Mouse (Mus musculus): ENCODE results near the gene Sap30. TPM values are rescaled to one million over a fixed set of nuclear protein-coding genes. Genes with fewer than 3 reads are reported as not detected.
A peak's percentile ranks its signal among the peaks of the same experiment; 100 is the strongest.

The Sap30 gene
- polyA plus RNA-seq, 1 experiment from 2014 or later = 19.9 TPM

- H3K9ac ChIP-seq (ENCODE audit: low read depth, low read length) = no peak overlapping the region
- H3K4me2 ChIP-seq (replicated peaks; ENCODE audit: low read depth) = no peak overlapping the region
- no peaks in the 10 kb centered on the region for H3K27me3 ChIP-seq (replicated peaks; ENCODE audit: control insufficient read depth, insufficient read depth, low read length)
- no peak for ATAC-seq
- 0 out of 2 replicates have a peak, but pooled peaks cover 3% of the 10 kb centered on the region for H3K4me1 ChIP-seq (replicated peaks; ENCODE audit: control insufficient read depth, insufficient read depth, low read length)
- H3K36me3 ChIP-seq (ENCODE audit: control insufficient read depth, insufficient read depth) = no peaks in the 10 kb centered on the region
- H3K9me3 ChIP-seq (ENCODE audit: control insufficient read depth) = no peaks in the 10 kb centered on the region
- TF ChIP-seq CTCF (IDR thresholded peaks at IDR 0.05; ENCODE audit: low read depth) = no peak
- H3K4me3 ChIP-seq (ENCODE audit: low read depth, low read length) = no peak overlapping the region
- H3K27ac ChIP-seq (ENCODE audit: low read depth, low read length) = no peak overlapping the region
- 93% methylated on average over 5 of the region's 5 CpGs for WGBS
Observed at GRCm38 (mm10) chr8:57470863-57471262, 16.8 kb downstream of the Sap30 start.

GRCm38 (mm10) chr8:57468624-57469023 is 19.0 kb downstream of the Sap30 start:
- WGBS = 28% methylated on average over 5 of the region's 5 CpGs
- H3K9me3 ChIP-seq (ENCODE audit: control insufficient read depth) = no peaks in the 10 kb centered on the region
- H3K27ac ChIP-seq (ENCODE audit: low read depth, low read length) = no peak overlapping the region
- H3K4me3 ChIP-seq (ENCODE audit: low read depth, low read length) = no peak overlapping the region
- no peaks in the 10 kb centered on the region for H3K36me3 ChIP-seq (ENCODE audit: control insufficient read depth, insufficient read depth)
- no peak overlapping the region for H3K9ac ChIP-seq (ENCODE audit: low read depth, low read length)
- 0 out of 2 replicates have a peak, but pooled peaks have one; percentile 28 for ATAC-seq
- 0 out of 2 replicates have a peak, but pooled peaks cover 3% of the 10 kb centered on the region for H3K4me1 ChIP-seq (replicated peaks; ENCODE audit: control insufficient read depth, insufficient read depth, low read length)
- H3K27me3 ChIP-seq (replicated peaks; ENCODE audit: control insufficient read depth, insufficient read depth, low read length) = no peaks in the 10 kb centered on the region
- H3K4me2 ChIP-seq (replicated peaks; ENCODE audit: low read depth) = no peak overlapping the region
- TF ChIP-seq CTCF (IDR thresholded peaks at IDR 0.05; ENCODE audit: low read depth) = no peak

DNA sequence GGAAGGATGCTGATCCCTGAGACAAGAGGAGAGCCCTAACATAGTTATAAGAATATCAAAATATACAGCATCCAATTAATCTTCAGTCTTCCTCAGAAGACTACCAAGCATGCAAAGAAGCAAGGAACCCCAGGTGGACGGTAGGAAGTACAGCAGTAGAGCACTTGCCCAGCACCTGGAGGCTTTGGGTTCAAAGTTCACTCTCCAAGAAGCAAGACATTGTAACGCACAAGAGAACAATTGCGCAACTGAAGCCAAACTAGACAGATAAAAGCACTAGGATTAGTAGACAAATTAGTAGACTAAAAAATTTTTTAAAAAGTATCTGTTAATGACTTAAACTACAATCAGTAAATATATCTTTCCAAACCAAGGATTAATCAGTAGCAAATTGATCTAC is 23.9 kb downstream of the Sap30 start:
- ATAC-seq = peak; percentile 69
- no peaks in the 10 kb centered on the region for H3K36me3 ChIP-seq (ENCODE audit: control insufficient read depth, insufficient read depth)
- no peaks in the 10 kb centered on the region for H3K27me3 ChIP-seq (replicated peaks; ENCODE audit: control insufficient read depth, insufficient read depth, low read length)
- TF ChIP-seq CTCF (IDR thresholded peaks at IDR 0.05; ENCODE audit: low read depth) = no peak
- no peak overlapping the region for H3K4me3 ChIP-seq (ENCODE audit: low read depth, low read length)
- H3K4me1 ChIP-seq (replicated peaks; ENCODE audit: control insufficient read depth, insufficient read depth, low read length) = 0 out of 2 replicates have a peak, but pooled peaks cover 1% of the 10 kb centered on the region
- H3K27ac ChIP-seq (ENCODE audit: low read depth, low read length) = no peak overlapping the region
- no peak overlapping the region for H3K9ac ChIP-seq (ENCODE audit: low read depth, low read length)
- H3K4me2 ChIP-seq (replicated peaks; ENCODE audit: low read depth) = no peak overlapping the region
- H3K9me3 ChIP-seq (ENCODE audit: control insufficient read depth) = no peaks in the 10 kb centered on the region
- WGBS = 36% methylated on average over 3 of the region's 3 CpGs

GRCm38 (mm10) chr8:57462839-57463238 is 24.8 kb downstream of the Sap30 start:
- H3K27me3 ChIP-seq (replicated peaks; ENCODE audit: control insufficient read depth, insufficient read depth, low read length) = no peaks in the 10 kb centered on the region
- H3K9me3 ChIP-seq (ENCODE audit: control insufficient read depth) = no peaks in the 10 kb centered on the region
- no peak for TF ChIP-seq CTCF (IDR thresholded peaks at IDR 0.05; ENCODE audit: low read depth)
- ATAC-seq = no peak
- no peak overlapping the region for H3K4me3 ChIP-seq (ENCODE audit: low read depth, low read length)
- H3K27ac ChIP-seq (ENCODE audit: low read depth, low read length) = no peak overlapping the region
- no peak overlapping the region for H3K4me2 ChIP-seq (replicated peaks; ENCODE audit: low read depth)
- no peak overlapping the region for H3K9ac ChIP-seq (ENCODE audit: low read depth, low read length)
- H3K36me3 ChIP-seq (ENCODE audit: control insufficient read depth, insufficient read depth) = no peaks in the 10 kb centered on the region
- no peaks in the 10 kb centered on the region for H3K4me1 ChIP-seq (replicated peaks; ENCODE audit: control insufficient read depth, insufficient read depth, low read length)
- WGBS = 40% methylated on average over 1 of the region's 1 CpGs

GRCm38 (mm10) chr8:57457942-57458341 is 29.7 kb downstream of the Sap30 start:
- 72% methylated on average over 3 of the region's 3 CpGs for WGBS

DNA sequence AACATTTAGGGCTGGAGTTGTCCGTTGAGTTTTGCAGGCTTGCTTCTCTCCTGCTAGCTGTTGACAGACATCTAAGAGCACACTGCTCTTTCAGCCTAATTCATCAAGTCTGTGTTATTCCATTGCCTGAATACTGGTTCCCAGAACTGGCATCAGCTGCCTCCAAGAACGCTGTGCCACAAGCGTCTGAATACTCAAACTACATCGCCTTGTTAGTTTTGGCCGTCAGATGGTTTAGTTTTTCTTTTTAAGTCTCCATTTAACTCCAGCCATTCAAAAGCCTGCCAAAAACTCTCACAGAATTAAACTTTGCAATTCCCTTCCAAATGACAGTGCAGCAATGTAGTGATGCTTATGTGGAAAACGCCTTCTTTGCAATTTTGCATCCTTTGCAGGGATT is 30.5 kb downstream of the Sap30 start:
- no peaks in the 10 kb centered on the region for H3K9me3 ChIP-seq (ENCODE audit: control insufficient read depth)
- 82% methylated on average over 6 of the region's 6 CpGs for WGBS
- H3K36me3 ChIP-seq (ENCODE audit: control insufficient read depth, insufficient read depth) = no peaks in the 10 kb centered on the region
- no peaks in the 10 kb centered on the region for H3K27me3 ChIP-seq (replicated peaks; ENCODE audit: control insufficient read depth, insufficient read depth, low read length)
- H3K4me3 ChIP-seq (ENCODE audit: low read depth, low read length) = no peak overlapping the region
- TF ChIP-seq CTCF (IDR thresholded peaks at IDR 0.05; ENCODE audit: low read depth) = no peak
- no peak overlapping the region for H3K4me2 ChIP-seq (replicated peaks; ENCODE audit: low read depth)
- no peak for ATAC-seq
- H3K27ac ChIP-seq (ENCODE audit: low read depth, low read length) = no peak overlapping the region
- no peaks in the 10 kb centered on the region for H3K4me1 ChIP-seq (replicated peaks; ENCODE audit: control insufficient read depth, insufficient read depth, low read length)
- no peak overlapping the region for H3K9ac ChIP-seq (ENCODE audit: low read depth, low read length)

More at GRCm38 (mm10) chr8:57457942-57458341, 29.7 kb downstream of the Sap30 start:
- TF ChIP-seq CTCF (IDR thresholded peaks at IDR 0.05; ENCODE audit: low read depth) = no peak
- H3K9me3 ChIP-seq (ENCODE audit: control insufficient read depth) = no peaks in the 10 kb centered on the region
- H3K27ac ChIP-seq (ENCODE audit: low read depth, low read length) = no peak overlapping the region
- no peak overlapping the region for H3K4me2 ChIP-seq (replicated peaks; ENCODE audit: low read depth)
- no peaks in the 10 kb centered on the region for H3K27me3 ChIP-seq (replicated peaks; ENCODE audit: control insufficient read depth, insufficient read depth, low read length)
- no peak overlapping the region for H3K4me3 ChIP-seq (ENCODE audit: low read depth, low read length)
- no peaks in the 10 kb centered on the region for H3K4me1 ChIP-seq (replicated peaks; ENCODE audit: control insufficient read depth, insufficient read depth, low read length)
- H3K36me3 ChIP-seq (ENCODE audit: control insufficient read depth, insufficient read depth) = no peaks in the 10 kb centered on the region
- no peak for ATAC-seq
- no peak overlapping the region for H3K9ac ChIP-seq (ENCODE audit: low read depth, low read length)

DNA sequence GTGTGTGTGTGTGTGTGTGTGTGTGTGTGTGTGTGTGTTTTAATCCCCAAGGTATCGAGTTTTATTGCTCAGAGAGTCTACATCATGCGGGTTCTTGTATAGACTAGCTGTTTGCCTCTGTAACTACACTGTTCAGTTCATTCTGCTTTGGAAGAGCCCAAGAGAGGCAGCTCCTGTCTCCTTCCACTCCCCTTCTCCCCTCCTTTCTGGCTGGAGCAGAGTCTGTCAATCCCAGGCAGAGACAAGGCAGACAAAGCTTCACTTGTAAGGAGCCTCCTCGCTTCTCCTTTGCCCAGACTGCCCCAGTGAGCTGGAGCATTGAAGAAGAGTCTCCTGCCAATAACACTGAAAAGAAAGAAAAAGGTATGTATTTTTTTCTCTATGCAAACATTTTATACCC is 31.9 kb downstream of the Sap30 start, which contains the start of gene Scrg1:
Gene Scrg1, plus strand, starts transcription at position 159 of the 400 bp plus-strand sequence.
- H3K27me3 ChIP-seq (replicated peaks; ENCODE audit: control insufficient read depth, insufficient read depth, low read length) = no peaks in the 10 kb centered on the region
- no peak within 1 kb of the TSS for H3K27ac ChIP-seq (ENCODE audit: low read depth, low read length)
- H3K4me2 ChIP-seq (replicated peaks; ENCODE audit: low read depth) = no peak within 1 kb of the TSS
- no peaks in the 10 kb centered on the region for H3K4me1 ChIP-seq (replicated peaks; ENCODE audit: control insufficient read depth, insufficient read depth, low read length)
- H3K4me3 ChIP-seq (ENCODE audit: low read depth, low read length) = no peak within 1 kb of the TSS
- no peaks in the 10 kb centered on the region for H3K9me3 ChIP-seq (ENCODE audit: control insufficient read depth)
- H3K9ac ChIP-seq (ENCODE audit: low read depth, low read length) = no peak within 1 kb of the TSS
- no peak for TF ChIP-seq CTCF (IDR thresholded peaks at IDR 0.05; ENCODE audit: low read depth)
- H3K36me3 ChIP-seq (ENCODE audit: control insufficient read depth, insufficient read depth) = no peaks in the 10 kb centered on the region
- no peak for ATAC-seq
- 73% methylated on average over 3 of the region's 3 CpGs for WGBS

All from intestine, postnatal 0 days (tissue).